Mouse (Mus musculus) lung, postnatal 0 days (tissue): ENCODE measurements at regions not wholly inside any gene's neighbourhood (a gene's known extent, or its start where the extent isn't known, plus 50 kb on each side); places are given as distances from the start of the nearest gene placed in this dataset.
A peak's percentile ranks its signal among the peaks of the same experiment; 100 is the strongest.

Experiments
- ATAC-seq: fragments of 200-750 bp; cut with Nextera tagmentation; 2 replicates; pipeline ENCODE4 v1.8.0; 2017; ENCODE audit warnings: moderate library complexity
- DNase-seq: peaks from one replicate; pipeline ENCODE4 v3.0.0-alpha.2; 2016; ENCODE audit warnings: low spot score
- H3K27ac ChIP-seq: fragments of 300-500 bp; sonication (generic); 2 replicates; pipeline ENCODE4 v1.5.1; 2014; ENCODE audit warnings: antibody characterized with exemption, mild to moderate bottlenecking, low read length, mixed read lengths
- H3K27me3 ChIP-seq: fragments of 300-500 bp; sonication (generic); replicated peaks from 2 replicates; pipeline ENCODE4 v1.6.1; 2014; ENCODE audit warnings: low read length, mixed read lengths; ENCODE audit not compliant: insufficient read depth
- H3K36me3 ChIP-seq: fragments of 300-500 bp; sonication (generic); 2 replicates; pipeline ENCODE4 v1.6.1; 2014; ENCODE audit warnings: low read length, mixed read lengths; ENCODE audit not compliant: insufficient read depth
- H3K4me1 ChIP-seq: fragments of 300-500 bp; sonication (generic); 2 replicates; pipeline ENCODE4 v1.6.1; 2014; ENCODE audit warnings: antibody characterized with exemption, low read depth, low read length, mixed read lengths; ENCODE audit not compliant: insufficient read depth
- H3K4me2 ChIP-seq: fragments of 300-500 bp; sonication (generic); replicated peaks from 2 replicates; pipeline ENCODE4 v1.6.1; 2014; ENCODE audit warnings: low read depth, mild to moderate bottlenecking, low read length, moderate library complexity, mixed read lengths
- H3K4me3 ChIP-seq: fragments of 300-500 bp; sonication (generic); 2 replicates; pipeline ENCODE4 v1.5.1; 2014; ENCODE audit warnings: low read depth, low read length
- H3K9ac ChIP-seq: fragments of 300-500 bp; sonication (generic); replicated peaks from 2 replicates; pipeline ENCODE4 v1.6.1; 2014; ENCODE audit warnings: low read depth, mild to moderate bottlenecking
- H3K9me3 ChIP-seq: fragments of 300-500 bp; sonication (generic); 2 replicates; pipeline ENCODE4 v1.6.1; 2016; ENCODE audit warnings: low read length, mixed read lengths
- CTCF ChIP-seq: IDR thresholded peaks from 2 replicates; pipeline ENCODE4 v1.5.1; 2016; ENCODE audit warnings: antibody characterized with exemption, mild to moderate bottlenecking
- EP300 ChIP-seq: IDR thresholded peaks from 2 replicates; pipeline ENCODE4 v1.6.1; 2016; ENCODE audit warnings: antibody characterized with exemption, mild to moderate bottlenecking, control low read depth
- WGBS: fragments of 180-500 bp; shearing (Covaris S2); extraction: QIAGEN DNeasy Blood & Tissue Kit; methylation state at CpG from one replicate; pipeline ENCODE4 v1.1.7; 2014; 5-methylcytosine and 5-hydroxymethylcytosine counted together

- H3K36me3 ChIP-seq, result no peaks in the 10 kb centered on the region
- DNase-seq, result no peak
- H3K4me2 ChIP-seq, result no peak overlapping the region
- H3K27me3 ChIP-seq, result no peaks in the 10 kb centered on the region
- no peak overlapping the region for H3K9ac ChIP-seq
- no peaks in the 10 kb centered on the region; the same call in 1 of the 2 replicates for H3K4me1 ChIP-seq
- H3K9me3 ChIP-seq, result no peaks in the 10 kb centered on the region
- no peak for ATAC-seq
- TF ChIP-seq CTCF (no peak), EP300 (no peak)
- no peak overlapping the region for H3K27ac ChIP-seq
- WGBS, result 80% methylated on average over 9 of the region's 9 CpGs
- H3K4me3 ChIP-seq, result no peak overlapping the region
These were observed 226.5 kb downstream of the Gm19410 start for GRCm38 (mm10) chr8:35991936-35992603.

GRCm38 (mm10) chr8:35996330-35997077 lies 230.9 kb downstream of the Gm19410 start:
- ATAC-seq, result no peak
- Histone ChIP-seq H3K4me1 (peaks cover 3% of the 10 kb centered on the region; the same call in 1 of the 2 replicates), H3K4me2 (no peak overlapping the region), H3K27me3 (no peaks in the 10 kb centered on the region), H3K27ac (no peak overlapping the region), H3K9ac (no peak overlapping the region), H3K9me3 (no peaks in the 10 kb centered on the region), H3K36me3 (no peaks in the 10 kb centered on the region), H3K4me3 (no peak overlapping the region)
- TF ChIP-seq EP300, result no peak
- TF ChIP-seq CTCF, result no peak
- 53% methylated on average over 6 of the region's 6 CpGs for WGBS
- no peak for DNase-seq

- Histone ChIP-seq H3K4me1 (peaks cover 3% of the 10 kb centered on the region; the same call in 1 of the 2 replicates), H3K27ac (no peak overlapping the region), H3K36me3 (no peaks in the 10 kb centered on the region), H3K9ac (no peak overlapping the region), H3K4me2 (no peak overlapping the region), H3K9me3 (no peaks in the 10 kb centered on the region), H3K27me3 (no peaks in the 10 kb centered on the region), H3K4me3 (no peak overlapping the region)
- DNase-seq (peak; percentile 74), ATAC-seq (peak; percentile 88)
- 66% methylated on average over 9 of the region's 9 CpGs for WGBS
- TF ChIP-seq EP300, result peak; percentile 60; the same call in 1 of the 2 replicates
- no peak for TF ChIP-seq CTCF
These were observed 234.0 kb downstream of the Gm19410 start for GRCm38 (mm10) chr8:35999584-35999983.

GRCm38 (mm10) chr8:36004387-36004786 lies 238.8 kb downstream of the Gm19410 start:
- no peak overlapping the region for H3K27ac ChIP-seq
- 33% methylated on average over 2 of the region's 2 CpGs for WGBS
- no peak overlapping the region for H3K4me3 ChIP-seq
- peak; percentile 57 for DNase-seq
- no peak overlapping the region for H3K4me2 ChIP-seq
- no peak overlapping the region for H3K9ac ChIP-seq
- H3K27me3 ChIP-seq, result no peaks in the 10 kb centered on the region
- H3K9me3 ChIP-seq, result no peaks in the 10 kb centered on the region
- ATAC-seq, result peak; percentile 28; the same call in 1 of the 2 replicates
- no peaks in the 10 kb centered on the region for H3K4me1 ChIP-seq
- H3K36me3 ChIP-seq, result no peaks in the 10 kb centered on the region
- no peak for TF ChIP-seq CTCF
- TF ChIP-seq EP300, result no peak

GRCm38 (mm10) chr8:36005536-36005935 lies 239.9 kb downstream of the Gm19410 start:
- no peak overlapping the region for H3K9ac ChIP-seq
- TF ChIP-seq CTCF (no peak), EP300 (no peak)
- no peaks in the 10 kb centered on the region for H3K9me3 ChIP-seq
- no peak overlapping the region for H3K4me3 ChIP-seq
- ATAC-seq, result no peak
- H3K4me2 ChIP-seq, result no peak overlapping the region
- no peak for DNase-seq
- H3K27ac ChIP-seq, result no peak overlapping the region
- H3K36me3 ChIP-seq, result no peaks in the 10 kb centered on the region
- no peaks in the 10 kb centered on the region for H3K4me1 ChIP-seq
- 42% methylated on average over 3 of the region's 3 CpGs for WGBS
- no peaks in the 10 kb centered on the region for H3K27me3 ChIP-seq

- H3K27ac ChIP-seq, result no peak overlapping the region
- TF ChIP-seq EP300 (no peak), CTCF (no peak)
- H3K36me3 ChIP-seq, result no peaks in the 10 kb centered on the region
- no peak overlapping the region for H3K9ac ChIP-seq
- H3K27me3 ChIP-seq, result no peaks in the 10 kb centered on the region
- H3K9me3 ChIP-seq, result no peaks in the 10 kb centered on the region
- H3K4me1 ChIP-seq, result no peaks in the 10 kb centered on the region
- no peak overlapping the region for H3K4me3 ChIP-seq
- no peak overlapping the region for H3K4me2 ChIP-seq
- 85% methylated on average over 1 of the region's 1 CpGs for WGBS
- ATAC-seq, result no peak
- DNase-seq, result no peak
These were observed 242.1 kb downstream of the Gm19410 start for GRCm38 (mm10) chr8:36007724-36008123.
